Mouse (Mus musculus): ENCODE measurements around the gene Picalm.

Picalm gene

DNA sequence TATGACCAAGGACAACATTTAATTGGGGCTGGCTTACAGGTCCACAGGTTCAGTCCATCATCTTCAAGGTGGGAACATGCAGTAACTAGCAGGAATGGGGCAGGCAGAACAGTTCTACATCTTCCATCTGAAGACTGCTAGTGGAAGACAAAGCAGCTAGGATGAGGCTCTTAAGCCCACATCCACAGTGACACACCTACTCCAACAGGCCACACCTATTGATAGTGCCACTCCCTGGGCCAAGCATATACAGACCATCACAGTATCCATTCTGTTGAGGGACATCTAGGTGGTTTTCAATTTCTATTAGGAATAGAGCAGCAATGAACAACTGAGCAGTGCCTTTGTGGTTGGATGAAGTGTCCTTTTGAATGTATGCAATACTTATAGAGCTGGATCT, 80.9 kb downstream of the Picalm start:
- no peak for DNase-seq (ENCODE audit: low spot score)

DNA sequence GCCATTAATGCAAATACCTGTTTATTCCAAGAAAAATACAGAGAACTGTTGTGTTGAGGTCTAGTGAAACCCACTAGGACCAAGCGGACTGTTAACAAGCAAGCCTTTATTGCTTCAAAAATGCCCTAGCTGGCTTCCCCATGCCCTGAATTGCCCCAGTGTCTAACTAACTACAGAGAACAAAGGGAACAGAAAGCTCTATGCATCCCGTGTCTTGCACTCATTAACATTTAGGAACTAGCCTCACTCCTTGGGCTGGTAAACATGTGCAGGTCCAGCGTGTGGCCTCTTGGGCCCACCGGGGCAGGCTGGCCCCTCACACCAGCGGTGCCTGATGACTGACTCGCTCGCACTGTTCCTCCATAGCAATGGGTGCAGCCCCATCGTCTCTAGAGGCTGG, 86.5 kb downstream of the Picalm start:
- DNase-seq (ENCODE audit: low spot score): no peak

GRCm38 (mm10) chr7:90218122-90218521, 88.1 kb downstream of the Picalm start:
- DNase-seq (ENCODE audit: low spot score): no peak

- no peak for DNase-seq (ENCODE audit: low spot score)
Observed at GRCm38 (mm10) chr7:90221487-90221886, 91.5 kb downstream of the Picalm start.

- DNase-seq (ENCODE audit: low spot score): no peak
Observed at GRCm38 (mm10) chr7:90228075-90228474, 98.1 kb downstream of the Picalm start.

- DNase-seq (ENCODE audit: low spot score): peak; percentile 39
Observed at GRCm38 (mm10) chr7:90228884-90229283, 98.9 kb downstream of the Picalm start.

DNA sequence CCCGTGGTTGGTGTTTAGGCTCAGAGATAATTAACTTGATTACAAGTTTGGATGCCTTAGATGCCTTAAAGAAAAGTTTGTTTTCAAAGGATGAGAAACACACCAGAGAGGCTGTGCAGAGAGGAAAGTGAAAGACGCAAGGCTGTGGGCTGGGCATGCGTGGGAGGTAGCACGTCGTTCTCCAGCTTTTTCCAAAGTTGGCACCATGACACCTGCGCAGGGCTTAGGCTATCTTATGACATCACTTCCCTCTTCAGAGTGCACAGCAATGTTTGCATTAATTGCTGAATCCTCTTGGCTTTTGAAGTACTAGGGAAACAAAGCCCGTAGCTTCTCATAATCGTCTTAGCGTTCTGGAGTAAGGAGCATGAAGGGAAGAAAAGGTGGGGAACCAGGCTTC, 101.4 kb downstream of the Picalm start:
- DNase-seq (ENCODE audit: low spot score): no peak

GRCm38 (mm10) chr7:90233921-90234320, 103.9 kb downstream of the Picalm start:
- DNase-seq (ENCODE audit: low spot score): no peak

- DNase-seq (ENCODE audit: low spot score): no peak
Observed at GRCm38 (mm10) chr7:90236289-90236905, 106.4 kb downstream of the Picalm start.

DNA sequence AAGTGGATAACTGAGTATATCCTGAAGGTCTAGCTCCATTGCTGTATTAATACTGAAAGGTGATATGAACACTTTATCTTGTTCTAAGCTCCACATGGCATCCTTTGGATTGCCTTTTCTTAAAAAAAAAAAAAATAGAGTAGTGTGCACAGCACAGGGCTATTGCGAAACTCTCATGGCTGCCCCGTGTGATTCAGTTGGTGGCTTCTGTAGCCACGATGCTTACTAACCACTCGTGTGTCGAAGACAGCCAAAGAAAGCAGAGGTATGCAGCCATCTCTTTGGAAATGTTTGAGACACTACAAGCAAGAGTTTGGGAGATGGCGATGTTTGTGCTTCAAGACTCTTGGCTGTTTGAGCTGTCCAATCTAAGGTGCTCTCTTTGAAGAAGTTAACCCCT, 113.1 kb downstream of the Picalm start:
- no peak for DNase-seq (ENCODE audit: low spot score)

- DNase-seq (ENCODE audit: low spot score): no peak
Observed at GRCm38 (mm10) chr7:90243643-90244042, 113.6 kb downstream of the Picalm start.

DNA sequence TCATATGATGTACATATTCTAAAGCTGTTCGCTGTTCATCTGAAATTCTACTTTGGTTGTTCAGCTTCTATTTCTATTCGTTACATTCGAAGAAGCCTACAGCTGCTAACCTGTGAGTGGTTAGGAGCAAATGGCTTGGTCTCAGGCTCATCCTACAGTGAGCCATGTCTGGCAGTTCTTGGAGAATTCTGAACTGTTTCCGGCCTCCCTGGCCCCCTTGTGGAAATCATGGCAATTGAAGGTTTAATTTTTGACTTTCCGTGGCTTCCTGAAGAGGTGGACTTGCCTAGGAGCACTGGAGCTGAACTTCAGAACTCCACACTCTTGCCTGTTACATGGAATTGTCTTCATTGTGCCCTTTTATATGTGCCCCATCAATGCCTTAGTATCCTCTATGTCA, 122.9 kb downstream of the Picalm start:
- no peak for DNase-seq (ENCODE audit: low spot score)

- DNase-seq (ENCODE audit: low spot score): no peak
Observed at GRCm38 (mm10) chr7:90258701-90259100, 128.7 kb downstream of the Picalm start.

DNA sequence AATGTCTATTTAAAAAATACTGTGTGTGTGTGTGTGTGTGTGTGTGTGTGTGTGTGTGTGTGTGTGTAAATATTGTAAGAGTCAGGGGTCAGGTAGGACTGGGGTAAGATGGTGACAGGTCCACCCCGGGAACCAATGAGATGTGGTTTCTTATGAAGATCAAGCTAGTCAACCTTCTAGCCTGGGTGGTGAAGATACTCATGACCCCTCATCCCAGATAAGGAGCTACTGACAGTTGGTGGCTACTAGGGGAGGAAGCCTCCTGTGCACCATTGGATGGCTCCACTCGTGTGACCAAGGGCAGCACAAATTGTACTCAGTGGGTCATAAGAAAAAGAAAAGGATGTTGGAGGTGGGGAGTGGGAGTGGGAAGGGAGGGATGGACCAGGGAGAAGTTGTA, 129.9 kb downstream of the Picalm start:
- no peak for DNase-seq (ENCODE audit: low spot score)

GRCm38 (mm10) chr7:90261902-90262599, 132.0 kb downstream of the Picalm start:
- no peak for DNase-seq (ENCODE audit: low spot score)
